8 mouse cellular contexts compared by ENCODE assay signal in genomic region chr2:156311441-156311840, GRCm38 (mm10). TPM values are rescaled to one million over a fixed set of nuclear protein-coding genes. Genes with fewer than 3 reads are reported as not detected.
DNase-seq lines count a peak whose midpoint lies in the region; ATAC-seq and TF ChIP-seq lines count a peak whose summit lies in the region.

No protein-coding gene starts in this region.

- no peak for DNase-seq in heart, postnatal 14 days
- DNase-seq in G1E (ENCODE audit: low spot score), result no peak
- no peak for DNase-seq in right cerebral cortex, postnatal 10 days (ENCODE audit: low spot score in 2 of 2)
- no peak for DNase-seq in left cerebral cortex, postnatal 14 days (ENCODE audit: low spot score in 2 of 2)
- no peak for DNase-seq in spleen, postnatal 10 days (ENCODE audit: low spot score in 2 of 2)

- no peak for TF ChIP-seq CTCF in G1E (IDR thresholded peaks at IDR 0.05; ENCODE audit: low read depth, low read length)

- H3K4me1 ChIP-seq in heart, embryonic 15.5 days (replicated peaks), result peaks cover 8% of the 10 kb centered on the region; the same call in 1 of the 2 replicates
- peaks cover 30% of the 10 kb centered on the region for H3K4me1 ChIP-seq in G1E (ENCODE audit: insufficient read depth, low read depth, low read length)
- peaks cover 13% of the 10 kb centered on the region; the same call in 1 of the 2 replicates for H3K4me1 ChIP-seq in hindbrain, embryonic 12.5 days
- peaks cover 18% of the 10 kb centered on the region for H3K4me1 ChIP-seq in midbrain, embryonic 15.5 days

- intact Hi-C loops in heart, postnatal 14 days (cut with DNase I), result no loop called here
- intact Hi-C loops in left cerebral cortex, postnatal 14 days (cut with DNase I), result no loop called here

- WGBS in heart, embryonic 15.5 days, result 17% methylated on average over 8 of the region's 8 CpGs
- WGBS in hindbrain, embryonic 12.5 days, result 20% methylated on average over 8 of the region's 8 CpGs
- WGBS in midbrain, embryonic 15.5 days, result 19% methylated on average over 8 of the region's 8 CpGs

- peak overlapping the region; percentile 90 for H3K9ac ChIP-seq in heart, embryonic 15.5 days
- H3K9ac ChIP-seq in hindbrain, embryonic 12.5 days, result peak overlapping the region; percentile 95
- peak overlapping the region; percentile 96 for H3K9ac ChIP-seq in midbrain, embryonic 15.5 days

- ATAC-seq in heart, embryonic 15.5 days (replicated peaks; ENCODE audit: insufficient number of reproducible peaks, insufficient read depth, low FRiP score, low read depth), result no peak
- no peak for ATAC-seq in G1E (ENCODE audit: extremely low read depth, insufficient number of reproducible peaks, low FRiP score, poor library complexity, severe bottlenecking)
- no peak for ATAC-seq in hindbrain, embryonic 12.5 days (ENCODE audit: low FRiP score)
- ATAC-seq in midbrain, embryonic 15.5 days (replicated peaks), result no peak

- no peaks in the 10 kb centered on the region for H3K9me3 ChIP-seq in heart, embryonic 15.5 days (replicated peaks)
- H3K9me3 ChIP-seq in G1E (replicated peaks), result 0 out of 2 replicates have a peak, but pooled peaks cover 5% of the 10 kb centered on the region
- no peaks in the 10 kb centered on the region for H3K9me3 ChIP-seq in hindbrain, embryonic 12.5 days (replicated peaks)
- no peaks in the 10 kb centered on the region for H3K9me3 ChIP-seq in midbrain, embryonic 15.5 days

- peak overlapping the region; percentile 88 for H3K4me2 ChIP-seq in heart, embryonic 15.5 days
- peak overlapping the region; percentile 74 for H3K4me2 ChIP-seq in hindbrain, embryonic 12.5 days (replicated peaks)
- peak overlapping the region; percentile 86 for H3K4me2 ChIP-seq in midbrain, embryonic 15.5 days

- H3K27ac ChIP-seq in heart, embryonic 15.5 days, result peak overlapping the region; percentile 97
- peak overlapping the region; percentile 98 for H3K27ac ChIP-seq in hindbrain, embryonic 12.5 days
- H3K27ac ChIP-seq in midbrain, embryonic 15.5 days, result peak overlapping the region; percentile 93

- H3K27me3 ChIP-seq in heart, embryonic 15.5 days, result no peaks in the 10 kb centered on the region
- no peaks in the 10 kb centered on the region for H3K27me3 ChIP-seq in G1E (ENCODE audit: insufficient read depth, low read length)
- H3K27me3 ChIP-seq in hindbrain, embryonic 12.5 days, result no peaks in the 10 kb centered on the region
- no peaks in the 10 kb centered on the region for H3K27me3 ChIP-seq in midbrain, embryonic 15.5 days (replicated peaks)

- 0 out of 2 replicates have a peak, but pooled peaks cover 3% of the 10 kb centered on the region for H3K36me3 ChIP-seq in heart, embryonic 15.5 days
- peaks cover 55% of the 10 kb centered on the region for H3K36me3 ChIP-seq in G1E (replicated peaks)
- peaks cover 11% of the 10 kb centered on the region; the same call in 1 of the 2 replicates for H3K36me3 ChIP-seq in hindbrain, embryonic 12.5 days
- no peaks in the 10 kb centered on the region for H3K36me3 ChIP-seq in midbrain, embryonic 15.5 days (replicated peaks)

- peak overlapping the region; percentile 82 for H3K4me3 ChIP-seq in heart, embryonic 15.5 days
- H3K4me3 ChIP-seq in G1E (ENCODE audit: low read depth, low read length), result peak overlapping the region; percentile 91
- peak overlapping the region; percentile 95 for H3K4me3 ChIP-seq in hindbrain, embryonic 12.5 days
- H3K4me3 ChIP-seq in midbrain, embryonic 15.5 days, result peak overlapping the region; percentile 92

RNA-seq across cellular contexts. Expression of gene Cnbd2, which starts 0.7 kb away (rescaled TPM):
- 2.6 TPM in 2 replicates for polyA plus RNA-seq in heart, embryonic 15.5 days (2015; fragmentation: Nextera tagmentation; extraction: Ambion mirVana)
- total RNA-seq in heart, postnatal 14 days (2021), result 1 to 10 TPM in 1 of 2 experiments, under 1 TPM in 1; 0.91 to 1.5 TPM
- total RNA-seq in G1E (2014; fragmentation: Nextera tagmentation) (21.5 and 22.6 TPM in 2 replicates), G1E (2017) (11.5 and 13.9 TPM in 2 replicates)
- 0.43 and 1.4 TPM in 2 replicates for polyA plus RNA-seq in G1E (2012)
- 6.4 and 6.7 TPM in 2 replicates for polyA plus RNA-seq in hindbrain, embryonic 12.5 days (2016; fragmentation: Nextera tagmentation; extraction: Ambion mirVana)
- 7.6 and 8.0 TPM in 2 replicates for polyA plus RNA-seq in midbrain, embryonic 15.5 days (2015; fragmentation: Nextera tagmentation; extraction: Ambion mirVana)
- total RNA-seq in left cerebral cortex, postnatal 14 days (2021), result 1 to 10 TPM; 3.3 to 5.5 TPM

RNA-seq across cellular contexts. Expression of gene Scand1, which starts 1.1 kb away (rescaled TPM):
- polyA plus RNA-seq in heart, embryonic 15.5 days (2015; fragmentation: Nextera tagmentation; extraction: Ambion mirVana), result 56.0 and 61.0 TPM in 2 replicates
- 10 to 100 TPM; 78.8 to 79.7 TPM for total RNA-seq in heart, postnatal 14 days (2021)
- total RNA-seq in G1E (2014; fragmentation: Nextera tagmentation) (11.6 and 12.2 TPM in 2 replicates), G1E (2017) (243 and 516 TPM in 2 replicates)
- 844 and 1,244 TPM in 2 replicates for polyA plus RNA-seq in G1E (2012)
- polyA plus RNA-seq in hindbrain, embryonic 12.5 days (2016; fragmentation: Nextera tagmentation; extraction: Ambion mirVana), result 121 and 126 TPM in 2 replicates
- polyA plus RNA-seq in midbrain, embryonic 15.5 days (2015; fragmentation: Nextera tagmentation; extraction: Ambion mirVana), result 91.9 and 98.4 TPM in 2 replicates
- 100 to 1,000 TPM in 1 of 2 experiments, 10 to 100 TPM in 1; 87.8 to 113 TPM for total RNA-seq in left cerebral cortex, postnatal 14 days (2021)
